Mouse (Mus musculus) limb, embryonic 15.5 days (tissue): ENCODE data around the gene Ift80. TPM values are rescaled to one million over a fixed set of nuclear protein-coding genes. Genes with fewer than 3 reads are reported as not detected.

Source experiments
- ATAC-seq: fragments of 200-750 bp; cut with Nextera tagmentation; 2 replicates; pipeline ENCODE4 v1.8.0; 2017; ENCODE audit warnings: low read depth, moderate TSS enrichment; ENCODE audit not compliant: insufficient number of reproducible peaks, low FRiP score, low TSS enrichment
- H3K27ac ChIP-seq: fragments of 300-500 bp; sonication (generic); 2 replicates; pipeline ENCODE4 v1.5.1; 2015; ENCODE audit warnings: moderate library complexity, mild to moderate bottlenecking, inconsistent platforms
- H3K27me3 ChIP-seq: fragments of 300-500 bp; sonication (generic); 2 replicates; pipeline ENCODE4 v1.6.1; 2015; ENCODE audit warnings: inconsistent platforms
- H3K36me3 ChIP-seq: fragments of 300-500 bp; sonication (generic); 2 replicates; pipeline ENCODE4 v1.6.1; 2015; ENCODE audit warnings: inconsistent platforms
- H3K4me1 ChIP-seq: fragments of 300-500 bp; sonication (generic); 2 replicates; pipeline ENCODE4 v1.6.1; 2015; ENCODE audit warnings: inconsistent platforms
- H3K4me2 ChIP-seq: fragments of 300-500 bp; sonication (generic); 2 replicates; pipeline ENCODE4 v1.6.1; 2015; ENCODE audit warnings: mild to moderate bottlenecking, inconsistent platforms
- H3K4me3 ChIP-seq: fragments of 300-500 bp; sonication (generic); 2 replicates; pipeline ENCODE4 v1.5.1; 2015; ENCODE audit warnings: mild to moderate bottlenecking, inconsistent platforms
- H3K9ac ChIP-seq: fragments of 300-500 bp; sonication (generic); 2 replicates; pipeline ENCODE4 v1.6.1; 2015; ENCODE audit warnings: inconsistent platforms
- H3K9me3 ChIP-seq: fragments of 300-500 bp; sonication (generic); 2 replicates; pipeline ENCODE4 v1.6.1; 2016; ENCODE audit warnings: inconsistent platforms
- WGBS: fragments of 180-500 bp; shearing (Covaris S2); methylation state at CpG from one replicate; pipeline ENCODE4 v1.1.7; 2015; 5-methylcytosine and 5-hydroxymethylcytosine counted together
- polyA plus RNA-seq: library from polyadenylated mRNA; unstranded; fragments of >200 nt; fragmentation: Nextera tagmentation; extraction: Ambion mirVana; gene quantifications from 2 replicates; pipeline ENCODE4 v1.2.1, GENCODE M21; 2015

Gene Ift80
- 14.8 and 16.7 TPM in 2 replicates for polyA plus RNA-seq

DNA sequence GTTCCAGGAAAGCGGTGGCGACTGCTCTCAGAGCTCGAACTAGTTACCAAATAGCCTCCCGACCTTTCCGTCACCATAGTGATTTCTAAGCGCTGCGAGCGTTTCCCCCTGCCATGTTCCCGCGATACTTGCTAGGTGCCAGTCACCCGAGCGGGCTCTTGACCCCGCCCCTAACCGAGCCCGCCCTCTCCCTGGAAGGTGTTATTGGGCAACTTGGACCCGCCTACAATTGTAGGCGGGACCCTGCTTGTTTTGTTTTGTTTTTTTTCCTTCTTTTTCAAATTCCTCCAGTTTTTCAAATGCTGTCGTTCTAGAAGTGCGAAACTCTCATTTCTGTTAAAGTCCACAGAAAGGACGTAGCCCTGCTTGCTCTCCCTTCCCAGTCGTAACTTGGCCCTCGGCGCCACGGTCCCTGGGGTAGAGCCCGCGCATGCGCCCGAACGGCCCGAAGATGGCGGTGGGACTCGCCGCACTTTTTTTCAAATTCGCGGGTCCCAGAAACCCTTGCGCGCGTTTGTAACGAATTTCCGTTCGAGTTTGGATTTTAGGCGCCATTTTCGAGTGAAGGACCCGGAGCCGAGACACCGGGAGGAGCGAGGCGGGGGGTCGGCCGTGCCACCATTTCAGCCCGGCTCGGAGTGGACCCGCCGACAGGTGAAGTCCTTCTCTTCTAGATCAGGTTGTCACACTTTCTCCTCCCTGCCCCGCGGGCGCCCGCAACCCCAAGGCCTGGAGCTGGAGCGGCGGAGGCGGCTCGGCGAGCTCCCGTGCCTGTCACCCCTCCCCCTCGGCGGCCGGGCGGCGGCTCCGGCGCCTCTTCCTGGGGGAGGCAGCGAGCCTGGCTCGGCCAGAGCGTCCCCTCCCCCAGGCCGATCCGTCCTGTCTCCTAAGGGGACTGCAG, at the start of gene Ift80, which contains the start of gene Smc4:
Ift80 (minus strand) TSS at position 134 of the 901 bp plus-strand sequence.
Smc4 (plus strand) TSS at position 302 of the 901 bp plus-strand sequence.
- H3K27me3 ChIP-seq: no peaks in the 10 kb centered on the region
- peak within 1 kb of the TSS; percentile 81 for H3K4me2 ChIP-seq
- peak within 1 kb of the TSS; percentile 90 for H3K27ac ChIP-seq
- under 1% methylated on average over 68 of the region's 76 CpGs for WGBS
- no peaks in the 10 kb centered on the region for H3K9me3 ChIP-seq
- 0 out of 2 replicates have a peak, but pooled peaks cover 2% of the 10 kb centered on the region for H3K36me3 ChIP-seq
- peak within 1 kb of the TSS; percentile 93 for H3K4me3 ChIP-seq
- peak within 1 kb of the TSS; percentile 84 for H3K9ac ChIP-seq
- peaks cover 11% of the 10 kb centered on the region for H3K4me1 ChIP-seq
- peak; percentile 97 for ATAC-seq

- no peak overlapping the region for H3K4me2 ChIP-seq
- H3K4me1 ChIP-seq: no peaks in the 10 kb centered on the region
- no peak for ATAC-seq
- H3K9ac ChIP-seq: no peak overlapping the region
- H3K9me3 ChIP-seq: no peaks in the 10 kb centered on the region
- no peaks in the 10 kb centered on the region for H3K36me3 ChIP-seq
- H3K27ac ChIP-seq: no peak overlapping the region
- no peaks in the 10 kb centered on the region for H3K27me3 ChIP-seq
- no peak overlapping the region for H3K4me3 ChIP-seq
- 79% methylated on average over 11 of the region's 11 CpGs for WGBS
Measured at GRCm38 (mm10) chr3:69051894-69052293, 47.5 kb upstream of the Ift80 start.

GRCm38 (mm10) chr3:69049011-69049410, 44.6 kb upstream of the Ift80 start:
- H3K4me1 ChIP-seq: peaks cover 6% of the 10 kb centered on the region
- 82% methylated on average over 6 of the region's 6 CpGs for WGBS
- H3K27ac ChIP-seq: no peak overlapping the region
- no peak for ATAC-seq
- H3K27me3 ChIP-seq: no peaks in the 10 kb centered on the region
- no peak overlapping the region for H3K4me2 ChIP-seq
- H3K9ac ChIP-seq: no peak overlapping the region
- H3K9me3 ChIP-seq: no peaks in the 10 kb centered on the region
- H3K4me3 ChIP-seq: no peak overlapping the region
- no peaks in the 10 kb centered on the region for H3K36me3 ChIP-seq

GRCm38 (mm10) chr3:69047684-69048083, 43.3 kb upstream of the Ift80 start:
- ATAC-seq: no peak
- Histone ChIP-seq H3K9me3 (no peaks in the 10 kb centered on the region), H3K27me3 (no peaks in the 10 kb centered on the region), H3K4me3 (no peak overlapping the region), H3K36me3 (no peaks in the 10 kb centered on the region), H3K27ac (no peak overlapping the region), H3K4me2 (no peak overlapping the region), H3K4me1 (peaks cover 8% of the 10 kb centered on the region), H3K9ac (no peak overlapping the region)
- 72% methylated on average over 4 of the region's 4 CpGs for WGBS

DNA sequence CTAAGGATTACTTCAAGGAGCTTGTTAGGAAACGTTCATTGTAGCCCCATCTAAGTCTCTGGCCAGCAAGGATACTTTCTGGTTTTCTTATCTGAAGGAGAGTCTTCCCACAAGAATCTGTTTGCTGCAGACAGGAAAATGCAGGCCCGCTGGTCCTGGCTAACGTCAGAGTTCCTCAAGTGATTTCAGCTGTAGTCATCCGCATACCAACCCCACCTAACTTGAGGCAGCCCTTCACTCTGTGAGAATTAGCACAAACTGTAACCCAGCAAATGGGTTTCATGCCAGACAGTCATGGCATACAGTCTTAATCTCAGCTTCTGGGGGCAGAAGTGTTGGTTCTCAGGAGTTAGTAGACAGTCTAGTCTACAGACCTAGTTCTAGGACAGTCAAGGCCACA, 42.1 kb upstream of the Ift80 start:
- Histone ChIP-seq H3K4me1 (peaks cover 8% of the 10 kb centered on the region), H3K4me2 (no peak overlapping the region), H3K9me3 (no peaks in the 10 kb centered on the region), H3K4me3 (no peak overlapping the region), H3K27me3 (no peaks in the 10 kb centered on the region), H3K27ac (no peak overlapping the region), H3K36me3 (no peaks in the 10 kb centered on the region), H3K9ac (no peak overlapping the region)
- 56% methylated on average over 4 of the region's 4 CpGs for WGBS
- ATAC-seq: no peak

DNA sequence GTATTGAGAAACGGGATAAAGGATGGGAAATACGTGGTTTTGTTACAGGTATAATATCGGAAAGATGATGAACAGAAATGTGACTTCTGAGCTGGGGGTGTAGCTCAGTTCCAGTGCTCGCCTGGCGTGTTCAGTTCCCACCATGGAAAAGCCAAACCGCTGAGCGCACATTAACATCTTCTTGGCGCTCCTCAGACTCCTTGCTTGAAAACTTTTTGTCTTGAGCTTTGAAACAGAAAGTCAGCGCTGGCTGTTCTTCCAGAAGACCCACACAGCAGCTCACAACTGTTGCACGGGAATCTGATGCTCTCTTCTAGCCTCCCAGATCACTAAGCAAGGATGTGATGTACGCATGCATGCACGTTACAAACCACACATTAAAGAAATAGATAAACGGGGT, 41.4 kb upstream of the Ift80 start:
- Histone ChIP-seq H3K27ac (no peak overlapping the region), H3K36me3 (no peaks in the 10 kb centered on the region), H3K9ac (no peak overlapping the region), H3K4me1 (peaks cover 8% of the 10 kb centered on the region), H3K4me2 (peak overlapping the region; percentile 84), H3K27me3 (no peaks in the 10 kb centered on the region), H3K4me3 (peak overlapping the region; percentile 87), H3K9me3 (no peaks in the 10 kb centered on the region)
- 25% methylated on average over 13 of the region's 13 CpGs for WGBS
- no peak for ATAC-seq

DNA sequence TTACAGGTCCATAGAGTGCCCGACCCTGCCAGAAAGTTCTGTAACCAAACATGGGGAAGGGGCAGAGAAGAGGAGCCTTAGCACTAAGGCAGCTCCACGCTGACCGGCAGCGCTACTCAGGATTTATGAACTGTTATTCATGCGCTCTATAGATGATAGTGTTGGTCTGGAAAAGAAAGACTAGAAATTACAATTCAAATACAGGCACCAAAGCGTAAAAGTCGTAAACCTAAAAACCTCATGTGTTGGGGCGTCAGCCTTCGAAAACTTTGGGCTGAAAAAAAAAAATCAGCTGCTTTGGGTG, 41.0 kb upstream of the Ift80 start:
- peak overlapping the region; percentile 84 for H3K4me2 ChIP-seq
- peaks cover 8% of the 10 kb centered on the region for H3K4me1 ChIP-seq
- H3K9me3 ChIP-seq: no peaks in the 10 kb centered on the region
- peak overlapping the region; percentile 88 for H3K27ac ChIP-seq
- peak overlapping the region; percentile 61 for H3K9ac ChIP-seq
- no peaks in the 10 kb centered on the region for H3K27me3 ChIP-seq
- WGBS: 2% methylated on average over 9 of the region's 9 CpGs
- peak overlapping the region; percentile 87 for H3K4me3 ChIP-seq
- no peaks in the 10 kb centered on the region for H3K36me3 ChIP-seq
- ATAC-seq: no peak

GRCm38 (mm10) chr3:69044645-69045399, 40.5 kb upstream of the Ift80 start, which contains the start of gene Trim59:
Trim59 (minus strand) TSS chr3:69044755.
- Histone ChIP-seq H3K4me1 (peaks cover 8% of the 10 kb centered on the region), H3K27me3 (no peaks in the 10 kb centered on the region), H3K27ac (peak within 1 kb of the TSS; percentile 88), H3K9ac (peak within 1 kb of the TSS; percentile 76), H3K4me2 (peak within 1 kb of the TSS; percentile 84), H3K36me3 (no peaks in the 10 kb centered on the region), H3K9me3 (no peaks in the 10 kb centered on the region), H3K4me3 (peak within 1 kb of the TSS; percentile 87)
- under 1% methylated on average over 71 of the region's 80 CpGs for WGBS
- peak; percentile 92 for ATAC-seq

GRCm38 (mm10) chr3:69044167-69044591, 39.8 kb upstream of the Ift80 start:
- peak overlapping the region; percentile 87 for H3K4me3 ChIP-seq
- peak; percentile 45 for ATAC-seq
- WGBS: under 1% methylated on average over 36 of the region's 42 CpGs

GRCm38 (mm10) chr3:69041298-69041697, 36.9 kb upstream of the Ift80 start:
- H3K4me2 ChIP-seq: no peak overlapping the region
- ATAC-seq: no peak
- no peaks in the 10 kb centered on the region for H3K9me3 ChIP-seq
- H3K9ac ChIP-seq: no peak overlapping the region
- peaks cover 3% of the 10 kb centered on the region; the same call in 1 of the 2 replicates for H3K36me3 ChIP-seq
- H3K4me1 ChIP-seq: peaks cover 8% of the 10 kb centered on the region
- H3K27ac ChIP-seq: no peak overlapping the region
- no peak overlapping the region for H3K4me3 ChIP-seq
- 73% methylated on average over 5 of the region's 5 CpGs for WGBS
- H3K27me3 ChIP-seq: no peaks in the 10 kb centered on the region

More at GRCm38 (mm10) chr3:69044167-69044591, 39.8 kb upstream of the Ift80 start:
- H3K36me3 ChIP-seq: no peaks in the 10 kb centered on the region
- no peaks in the 10 kb centered on the region for H3K27me3 ChIP-seq
- peak overlapping the region; percentile 84 for H3K4me2 ChIP-seq
- peak overlapping the region; percentile 76 for H3K9ac ChIP-seq
- no peaks in the 10 kb centered on the region for H3K9me3 ChIP-seq
- peaks cover 8% of the 10 kb centered on the region for H3K4me1 ChIP-seq
- peak overlapping the region; percentile 88 for H3K27ac ChIP-seq

- no peak overlapping the region for H3K9ac ChIP-seq
- no peak for ATAC-seq
- H3K4me2 ChIP-seq: no peak overlapping the region
- no peaks in the 10 kb centered on the region for H3K9me3 ChIP-seq
- 0 out of 2 replicates have a peak, but pooled peaks cover 2% of the 10 kb centered on the region for H3K4me1 ChIP-seq
- H3K27ac ChIP-seq: no peak overlapping the region
- H3K4me3 ChIP-seq: no peak overlapping the region
- WGBS: 80% methylated on average over 2 of the region's 2 CpGs
- no peaks in the 10 kb centered on the region for H3K27me3 ChIP-seq
- H3K36me3 ChIP-seq: peaks cover 8% of the 10 kb centered on the region; the same call in 1 of the 2 replicates
Measured at GRCm38 (mm10) chr3:69040105-69040504, 35.7 kb upstream of the Ift80 start.
